In the genomic region with DNA sequence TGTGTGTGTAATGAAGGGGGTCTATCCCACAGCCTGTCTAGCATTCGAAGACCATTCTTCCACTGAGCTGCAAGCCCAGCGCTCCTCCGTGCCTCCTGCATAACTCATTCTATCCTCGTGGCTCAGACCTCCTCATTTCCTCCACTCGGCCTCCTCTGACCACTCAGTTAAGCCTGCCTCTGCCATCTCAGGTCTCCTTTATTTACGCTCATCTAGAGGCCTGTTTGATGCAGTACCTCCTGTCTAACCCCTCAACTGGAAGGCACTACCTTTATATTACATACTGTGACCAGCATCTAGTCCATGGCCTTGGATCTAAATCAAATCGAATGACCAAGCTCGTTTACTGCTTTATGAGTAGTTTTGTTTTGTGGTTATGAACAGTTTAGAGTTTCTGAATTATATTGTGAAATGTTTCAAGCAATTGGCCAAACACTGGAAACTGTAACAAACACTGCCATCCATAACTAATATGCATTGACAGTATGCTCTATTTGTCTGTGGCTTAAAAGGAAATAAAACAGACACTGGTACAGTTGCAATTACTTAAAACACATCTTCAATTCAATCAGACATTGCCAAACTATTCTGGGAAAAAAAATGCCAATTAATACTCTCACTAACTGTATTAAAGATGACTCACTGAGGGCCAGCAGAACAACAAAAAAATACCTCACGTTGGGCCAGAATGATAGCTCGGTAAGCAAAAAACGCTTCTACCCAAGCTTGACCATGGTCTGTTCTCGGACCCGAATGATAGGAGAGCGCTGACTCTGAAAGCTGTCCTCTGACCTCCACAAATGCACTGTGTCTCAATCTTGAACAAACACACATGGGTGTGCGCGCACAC, we compare ENCODE assay signal across 15 mouse cellular contexts. TPM values are rescaled to one million over a fixed set of nuclear protein-coding genes. Genes with fewer than 3 reads are reported as not detected.
DNase-seq lines count a peak whose midpoint lies in the region; ATAC-seq and TF ChIP-seq lines count a peak whose summit lies in the region.
"Had no signal": no experiment of that assay in that cellular context is flagged by ENCODE, and none has a peak within 500 bp of the region (broad histone marks: within the 10 kb centered on the region; RNA-seq: fewer than 3 reads in every experiment).

No protein-coding gene starts in this region.

- H3K36me3 ChIP-seq in neural tube, embryonic 12.5 days, result no peaks in the 10 kb centered on the region
- no peaks in the 10 kb centered on the region for H3K36me3 ChIP-seq in liver, embryonic 16.5 days (ENCODE audit: control insufficient read depth, insufficient read depth)
- H3K36me3 ChIP-seq in neural tube, embryonic 15.5 days, result no peaks in the 10 kb centered on the region
- H3K36me3 ChIP-seq: embryonic facial prominence, embryonic 15.5 days; limb, embryonic 12.5 days had no signal

- 79% methylated on average over 16 of the region's 16 CpGs for WGBS in neural tube, embryonic 12.5 days
- WGBS in liver, embryonic 16.5 days (ENCODE audit: insufficient replicate concordance), result 69% methylated on average over 16 of the region's 16 CpGs
- 71% methylated on average over 16 of the region's 16 CpGs for WGBS in neural tube, embryonic 15.5 days

- no peak overlapping the region for H3K4me3 ChIP-seq in gastrocnemius, adult 2 months
- H3K4me3 ChIP-seq in neural tube, embryonic 12.5 days, result no peak overlapping the region
- no peak overlapping the region for H3K4me3 ChIP-seq in liver, embryonic 16.5 days (ENCODE audit: low read depth, low read length)
- no peak overlapping the region for H3K4me3 ChIP-seq in neural tube, embryonic 15.5 days (replicated peaks)
- H3K4me3 ChIP-seq: embryonic facial prominence, embryonic 15.5 days; limb, embryonic 12.5 days had no signal

- no peaks in the 10 kb centered on the region for H3K27me3 ChIP-seq in neural tube, embryonic 12.5 days (replicated peaks)
- H3K27me3 ChIP-seq in liver, embryonic 16.5 days (ENCODE audit: control insufficient read depth, insufficient read depth, low read depth, low read length), result no peaks in the 10 kb centered on the region
- H3K27me3 ChIP-seq in neural tube, embryonic 15.5 days (replicated peaks), result no peaks in the 10 kb centered on the region
- H3K27me3 ChIP-seq: embryonic facial prominence, embryonic 15.5 days; limb, embryonic 12.5 days had no signal

- DNase-seq in gastrocnemius, adult 2 months, result no peak
- no peak for DNase-seq in gastrocnemius, postnatal 4 days (ENCODE audit: low spot score in 2 of 2)
- no peak for DNase-seq in neural tube, embryonic 10.5 days (ENCODE audit: extremely low spot score, low spot score)
- no peak for DNase-seq in ovary, postnatal 36 days (ENCODE audit: low spot score)
- DNase-seq in urinary bladder, adult 18-20 months (ENCODE audit: low spot score in 2 of 2), result no peak
- DNase-seq: kidney, postnatal 14 days; right cerebral cortex, postnatal 14 days; thymus, adult 18-20 months had no signal

- no peak for TF ChIP-seq CTCF in gastrocnemius, adult 2 months (IDR thresholded peaks at IDR 0.05)

- H3K4me2 ChIP-seq in neural tube, embryonic 12.5 days (replicated peaks), result 0 out of 2 replicates have a peak overlapping the region, but pooled peaks have one; percentile 18
- 0 out of 2 replicates have a peak overlapping the region, but pooled peaks have one; percentile 10 for H3K4me2 ChIP-seq in liver, embryonic 16.5 days (ENCODE audit: low read depth, low read length)
- H3K4me2 ChIP-seq in neural tube, embryonic 15.5 days, result peak overlapping the region; percentile 15; the same call in 1 of the 2 replicates
- H3K4me2 ChIP-seq: embryonic facial prominence, embryonic 15.5 days; limb, embryonic 12.5 days had no signal

- intact Hi-C loops in gastrocnemius, adult 2 months (cut with DNase I), result no loop called here

- no peak overlapping the region for H3K9ac ChIP-seq in neural tube, embryonic 12.5 days
- no peak overlapping the region for H3K9ac ChIP-seq in liver, embryonic 16.5 days (ENCODE audit: low read depth, low read length)
- H3K9ac ChIP-seq in neural tube, embryonic 15.5 days (replicated peaks), result peak overlapping the region; percentile 10; the same call in 1 of the 2 replicates
- H3K9ac ChIP-seq: embryonic facial prominence, embryonic 15.5 days; limb, embryonic 12.5 days had no signal

- no peak for ATAC-seq in neural tube, embryonic 12.5 days (ENCODE audit: low FRiP score, low read depth)
- no peak for ATAC-seq in liver, embryonic 16.5 days (ENCODE audit: low read depth)
- ATAC-seq in neural tube, embryonic 15.5 days (ENCODE audit: low FRiP score), result no peak
- ATAC-seq: intestine, embryonic 16.5 days; lung, postnatal 0 days had no signal

- H3K4me1 ChIP-seq in neural tube, embryonic 12.5 days, result peaks cover 48% of the 10 kb centered on the region
- H3K4me1 ChIP-seq in liver, embryonic 16.5 days (ENCODE audit: control insufficient read depth, low read depth, low read length), result peaks cover 41% of the 10 kb centered on the region
- H3K4me1 ChIP-seq in neural tube, embryonic 15.5 days, result peaks cover 63% of the 10 kb centered on the region

- peak overlapping the region; percentile 50 for H3K27ac ChIP-seq in gastrocnemius, adult 2 months
- H3K27ac ChIP-seq in neural tube, embryonic 12.5 days, result no peak overlapping the region
- peak overlapping the region; percentile 60 for H3K27ac ChIP-seq in liver, embryonic 16.5 days (ENCODE audit: low read length)
- peak overlapping the region; percentile 67 for H3K27ac ChIP-seq in neural tube, embryonic 15.5 days (replicated peaks)
- H3K27ac ChIP-seq: limb, embryonic 12.5 days had no signal

- H3K9me3 ChIP-seq in neural tube, embryonic 12.5 days, result no peaks in the 10 kb centered on the region
- no peaks in the 10 kb centered on the region for H3K9me3 ChIP-seq in liver, embryonic 16.5 days (replicated peaks; ENCODE audit: control insufficient read depth, low read length)
- H3K9me3 ChIP-seq in neural tube, embryonic 15.5 days (replicated peaks), result no peaks in the 10 kb centered on the region
- H3K9me3 ChIP-seq: embryonic facial prominence, embryonic 15.5 days; limb, embryonic 12.5 days had no signal

RNA-seq across cellular contexts. Expression of a gene that starts 4.3 kb away (rescaled TPM):
- total RNA-seq in gastrocnemius, adult 2 months (2021), result 10 to 100 TPM in 1 of 2 experiments, 1 to 10 TPM in 1; 9.0 to 10.8 TPM
- 10 to 100 TPM; 18.2 to 20.1 TPM for total RNA-seq in gastrocnemius, postnatal 4 days (2021)
- polyA plus RNA-seq in neural tube, embryonic 12.5 days (2016; fragmentation: Nextera tagmentation; extraction: Ambion mirVana), result 165 and 166 TPM in 2 replicates
- 63.3 and 68.4 TPM in 2 replicates for polyA plus RNA-seq in liver, embryonic 16.5 days (2015; fragmentation: Nextera tagmentation; extraction: Ambion mirVana)
- polyA plus RNA-seq in neural tube, embryonic 15.5 days (2015; fragmentation: Nextera tagmentation; extraction: Ambion mirVana), result 216 and 238 TPM in 2 replicates

RNA-seq across cellular contexts. Expression of a gene that starts 15.0 kb away (rescaled TPM):
- 100 to 1,000 TPM in 1 of 2 experiments, 10 to 100 TPM in 1; 95.9 to 112 TPM for total RNA-seq in gastrocnemius, adult 2 months (2021)
- total RNA-seq in gastrocnemius, postnatal 4 days (2021), result 100 to 1,000 TPM in 1 of 2 experiments, 10 to 100 TPM in 1; 85.3 to 103 TPM
- 48.9 and 53.5 TPM in 2 replicates for polyA plus RNA-seq in neural tube, embryonic 12.5 days (2016; fragmentation: Nextera tagmentation; extraction: Ambion mirVana)
- 18.8 and 20.1 TPM in 2 replicates for polyA plus RNA-seq in liver, embryonic 16.5 days (2015; fragmentation: Nextera tagmentation; extraction: Ambion mirVana)
- polyA plus RNA-seq in neural tube, embryonic 15.5 days (2015; fragmentation: Nextera tagmentation; extraction: Ambion mirVana), result 31.2 and 32.9 TPM in 2 replicates

RNA-seq across cellular contexts. Expression of a gene that starts 56.5 kb away (rescaled TPM):
- total RNA-seq in gastrocnemius, adult 2 months (2021), result 10 to 100 TPM; 16.9 to 17.5 TPM
- 10 to 100 TPM; 23.9 to 26.5 TPM for total RNA-seq in gastrocnemius, postnatal 4 days (2021)
- polyA plus RNA-seq in neural tube, embryonic 12.5 days (2016; fragmentation: Nextera tagmentation; extraction: Ambion mirVana), result 55.1 and 61.6 TPM in 2 replicates
- 19.1 and 20.9 TPM in 2 replicates for polyA plus RNA-seq in liver, embryonic 16.5 days (2015; fragmentation: Nextera tagmentation; extraction: Ambion mirVana)
- 32.2 and 38.6 TPM in 2 replicates for polyA plus RNA-seq in neural tube, embryonic 15.5 days (2015; fragmentation: Nextera tagmentation; extraction: Ambion mirVana)
